In genomic region chr16:63031802-63032201, GRCm38 (mm10) we compare ENCODE assay signal across 20 mouse cellular contexts.
DNase-seq lines count a peak whose midpoint lies in the region; ATAC-seq and TF ChIP-seq lines count a peak whose summit lies in the region.
"Had no signal": no experiment of that assay in that cellular context is flagged by ENCODE, and none has a peak within 500 bp of the region (broad histone marks: within the 10 kb centered on the region; RNA-seq: fewer than 3 reads in every experiment).

No protein-coding gene starts in this region.

- peaks cover 16% of the 10 kb centered on the region for H3K4me1 ChIP-seq in forebrain, embryonic 14.5 days (ENCODE audit: control insufficient read depth, insufficient read depth, low read length)
- peaks cover 20% of the 10 kb centered on the region for H3K4me1 ChIP-seq in midbrain, embryonic 12.5 days
- no peaks in the 10 kb centered on the region for H3K4me1 ChIP-seq in intestine, postnatal 0 days (replicated peaks; ENCODE audit: control insufficient read depth, insufficient read depth, low read length)
- H3K4me1 ChIP-seq: heart, embryonic 13.5 days; liver, embryonic 15.5 days had no signal

- WGBS in forebrain, embryonic 14.5 days, result 2% methylated on average over 6 of the region's 6 CpGs
- WGBS in midbrain, embryonic 12.5 days, result 7% methylated on average over 6 of the region's 6 CpGs
- 60% methylated on average over 6 of the region's 6 CpGs for WGBS in intestine, postnatal 0 days

- no peak overlapping the region for H3K9ac ChIP-seq in forebrain, embryonic 14.5 days (ENCODE audit: low read length)
- H3K9ac ChIP-seq in midbrain, embryonic 12.5 days (replicated peaks), result no peak overlapping the region
- H3K9ac ChIP-seq in intestine, postnatal 0 days (ENCODE audit: low read depth, low read length), result no peak overlapping the region
- H3K9ac ChIP-seq: embryonic facial prominence, embryonic 13.5 days; heart, embryonic 13.5 days; hindbrain, embryonic 15.5 days; limb, embryonic 12.5 days; liver, embryonic 15.5 days; neural tube, embryonic 13.5 days had no signal

- no peaks in the 10 kb centered on the region for H3K9me3 ChIP-seq in forebrain, embryonic 14.5 days (replicated peaks; ENCODE audit: control insufficient read depth, low read length)
- no peaks in the 10 kb centered on the region for H3K9me3 ChIP-seq in midbrain, embryonic 12.5 days
- H3K9me3 ChIP-seq in intestine, postnatal 0 days (ENCODE audit: control insufficient read depth), result 0 out of 2 replicates have a peak, but pooled peaks cover 2% of the 10 kb centered on the region
- H3K9me3 ChIP-seq: embryonic facial prominence, embryonic 13.5 days; heart, embryonic 13.5 days; hindbrain, embryonic 15.5 days; limb, embryonic 12.5 days; liver, embryonic 15.5 days; neural tube, embryonic 13.5 days had no signal

- H3K4me2 ChIP-seq in forebrain, embryonic 14.5 days (ENCODE audit: low read length), result no peak overlapping the region
- peak overlapping the region; percentile 22; the same call in 1 of the 2 replicates for H3K4me2 ChIP-seq in midbrain, embryonic 12.5 days (replicated peaks)
- H3K4me2 ChIP-seq in intestine, postnatal 0 days (replicated peaks; ENCODE audit: low read depth), result no peak overlapping the region
- H3K4me2 ChIP-seq: embryonic facial prominence, embryonic 13.5 days; heart, embryonic 13.5 days; hindbrain, embryonic 15.5 days; limb, embryonic 12.5 days; liver, embryonic 15.5 days; neural tube, embryonic 13.5 days had no signal

- no peak overlapping the region; the same call in 1 of the 2 replicates for H3K27ac ChIP-seq in forebrain, embryonic 14.5 days (ENCODE audit: low read depth, low read length)
- no peak overlapping the region for H3K27ac ChIP-seq in midbrain, embryonic 12.5 days (replicated peaks)
- no peak overlapping the region for H3K27ac ChIP-seq in intestine, postnatal 0 days (ENCODE audit: low read depth, low read length)
- H3K27ac ChIP-seq: embryonic facial prominence, embryonic 13.5 days; heart, embryonic 13.5 days; hindbrain, embryonic 15.5 days; limb, embryonic 12.5 days; liver, embryonic 15.5 days; neural tube, embryonic 13.5 days had no signal

- ATAC-seq in forebrain, embryonic 14.5 days, result peak; percentile 16; the same call in 1 of the 2 replicates
- peak; percentile 76 for ATAC-seq in midbrain, embryonic 12.5 days (ENCODE audit: low FRiP score, low read depth)
- no peak for ATAC-seq in intestine, postnatal 0 days
- ATAC-seq: activated CD4-positive, CD25-positive, alpha-beta regulatory T cell, adult 4 months had no signal

- DNase-seq in embryo, embryonic 10 days (ENCODE audit: low spot score), result peak; percentile 18
- no peak for DNase-seq in embryo, embryonic 9.5 days (ENCODE audit: extremely low spot score)
- DNase-seq in A20 (ENCODE audit: low read depth, low spot score), result peak; percentile 14
- peak; percentile 41 for DNase-seq in forebrain, embryonic 14.5 days (ENCODE audit: low spot score)
- DNase-seq in heart, adult 8-10 months (ENCODE audit: low spot score), result no peak
- DNase-seq in thymus, postnatal 4 days, result no peak
- DNase-seq: adrenal gland, postnatal 36 days; gastrocnemius, postnatal 14 days; kidney, adult 9 months; thymus, adult 2 months had no signal

- H3K4me3 ChIP-seq in forebrain, embryonic 14.5 days (ENCODE audit: low read depth, low read length), result no peak overlapping the region
- no peak overlapping the region for H3K4me3 ChIP-seq in midbrain, embryonic 12.5 days
- H3K4me3 ChIP-seq in intestine, postnatal 0 days (ENCODE audit: low read depth, low read length), result no peak overlapping the region
- H3K4me3 ChIP-seq: embryonic facial prominence, embryonic 13.5 days; heart, embryonic 13.5 days; hindbrain, embryonic 15.5 days; limb, embryonic 12.5 days; liver, embryonic 15.5 days; neural tube, embryonic 13.5 days had no signal

- H3K36me3 ChIP-seq in forebrain, embryonic 14.5 days (ENCODE audit: control insufficient read depth, insufficient read depth, low read length), result no peaks in the 10 kb centered on the region
- H3K36me3 ChIP-seq in midbrain, embryonic 12.5 days, result no peaks in the 10 kb centered on the region
- H3K36me3 ChIP-seq in intestine, postnatal 0 days (ENCODE audit: control insufficient read depth, insufficient read depth), result no peaks in the 10 kb centered on the region
- H3K36me3 ChIP-seq: embryonic facial prominence, embryonic 13.5 days; heart, embryonic 13.5 days; hindbrain, embryonic 15.5 days; limb, embryonic 12.5 days; liver, embryonic 15.5 days; neural tube, embryonic 13.5 days had no signal

- TF ChIP-seq CTCF in intestine, postnatal 0 days (IDR thresholded peaks at IDR 0.05; ENCODE audit: low read depth), result no peak

- no peaks in the 10 kb centered on the region for H3K27me3 ChIP-seq in forebrain, embryonic 14.5 days (replicated peaks; ENCODE audit: control insufficient read depth, insufficient read depth, low read length)
- peaks cover 13% of the 10 kb centered on the region for H3K27me3 ChIP-seq in midbrain, embryonic 12.5 days
- no peaks in the 10 kb centered on the region for H3K27me3 ChIP-seq in intestine, postnatal 0 days (replicated peaks; ENCODE audit: control insufficient read depth, insufficient read depth, low read length)
- H3K27me3 ChIP-seq: CH12.LX; embryonic facial prominence, embryonic 13.5 days; heart, embryonic 13.5 days; hindbrain, embryonic 15.5 days; limb, embryonic 12.5 days; liver, embryonic 15.5 days; neural tube, embryonic 13.5 days had no signal

Comparison
In these comparisons a context has a peak if more than half of its experiments do, and no peak if none do; other contexts are left out.
1. DNase-seq: peak in embryo, embryonic 10 days (single experiment), A20 (single experiment) and forebrain, embryonic 14.5 days (single experiment); none in embryo, embryonic 9.5 days (single experiment), heart, adult 8-10 months (single experiment) and thymus, postnatal 4 days (single experiment).